Mouse (Mus musculus) megakaryocyte, adult 5-6 weeks (primary cell): ENCODE measurements at regions not wholly inside any gene's neighbourhood (a gene's known extent, or its start where the extent isn't known, plus 50 kb on each side); places are given as distances from the start of the nearest gene placed in this dataset.
A peak's percentile ranks its signal among the peaks of the same experiment; 100 is the strongest.

Source experiments
- ATAC-seq: 2 replicates; pipeline ENCODE4 v1.8.0; 2016; ENCODE audit warnings: mild to moderate bottlenecking, inconsistent platforms; ENCODE audit not compliant: poor library complexity, severe bottlenecking

- no peak for ATAC-seq
Observed at GRCm38 (mm10) chr17:70942478-70942877, 60.0 kb upstream of the Myom1 start.

- no peak for ATAC-seq
Observed at GRCm38 (mm10) chr17:70934258-70934657, 68.2 kb upstream of the Myom1 start.

- no peak for ATAC-seq
Observed at GRCm38 (mm10) chr17:70933122-70934050, 69.0 kb upstream of the Myom1 start.

DNA sequence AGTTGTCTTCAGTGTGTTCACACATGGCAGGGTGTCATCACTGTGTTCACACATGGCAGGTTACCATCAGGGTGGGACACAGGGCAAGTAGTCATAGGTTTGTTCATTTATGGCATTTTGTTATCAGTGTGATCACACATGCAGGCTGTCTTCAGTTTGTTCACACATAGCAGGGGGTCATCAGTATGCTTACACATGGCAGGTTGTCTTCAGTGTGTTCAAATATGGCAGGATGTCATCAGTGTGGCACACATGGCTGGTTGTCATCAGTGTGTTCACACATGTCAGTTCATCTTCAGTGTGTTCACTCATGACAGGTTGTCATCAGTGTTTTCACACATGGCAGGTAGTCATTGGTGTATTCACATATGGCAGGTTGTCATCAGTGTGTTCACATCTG, 69.9 kb upstream of the Myom1 start:
- no peak for ATAC-seq

DNA sequence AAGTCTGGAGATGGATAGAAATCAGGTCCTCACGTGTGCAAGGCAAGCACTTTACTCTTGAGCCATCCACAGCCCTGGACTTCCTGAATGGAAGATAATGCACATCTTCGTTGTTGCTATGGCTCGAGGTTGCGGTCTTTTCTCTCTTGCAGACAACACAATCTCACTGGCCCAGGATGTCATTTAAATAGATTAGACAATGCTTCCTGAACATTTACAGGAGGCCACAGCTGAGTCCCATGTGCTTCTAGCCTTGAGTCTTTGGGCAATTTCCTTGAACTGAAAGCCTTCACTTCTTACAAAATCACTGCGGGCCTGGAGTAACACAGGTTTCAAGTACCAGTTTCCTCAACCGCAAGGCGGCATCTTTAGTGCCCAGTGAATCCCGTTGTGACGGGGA, 71.8 kb upstream of the Myom1 start:
- ATAC-seq: peak; percentile 90

- ATAC-seq: no peak
Observed at GRCm38 (mm10) chr17:70929582-70929981, 72.9 kb upstream of the Myom1 start.

DNA sequence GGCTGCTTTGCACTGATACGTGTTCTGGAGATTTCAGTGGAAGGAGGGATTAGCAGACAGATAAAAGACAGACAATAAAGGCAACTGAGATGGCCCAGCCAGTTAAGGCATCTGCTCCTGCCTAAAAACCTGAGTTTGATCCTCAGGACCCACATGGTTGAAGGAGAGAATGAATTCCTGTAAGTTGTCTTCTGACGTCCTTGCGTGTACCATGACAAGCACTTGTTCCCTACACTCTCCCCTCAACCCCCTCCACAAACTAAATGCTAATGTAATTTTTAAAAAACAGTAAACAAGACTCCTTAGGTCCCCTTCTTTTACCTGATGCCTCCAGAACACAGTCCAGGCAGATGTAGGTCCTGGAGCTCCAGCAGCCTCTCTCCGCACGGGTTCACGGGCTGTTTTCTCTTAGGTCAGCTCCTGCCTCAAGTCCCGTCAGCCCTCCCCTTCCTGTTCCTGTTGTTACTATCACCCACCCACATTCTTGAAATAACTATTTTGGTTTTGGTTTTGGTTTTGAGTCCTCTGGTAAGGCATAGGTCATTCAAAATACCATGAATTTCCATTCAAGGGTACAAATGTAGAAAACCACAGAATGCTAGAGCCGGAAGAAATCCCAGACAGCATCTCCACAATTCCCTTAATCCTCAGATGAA, 71.3 kb upstream of the Tgif1 start:
- peak; percentile 99 for ATAC-seq

DNA sequence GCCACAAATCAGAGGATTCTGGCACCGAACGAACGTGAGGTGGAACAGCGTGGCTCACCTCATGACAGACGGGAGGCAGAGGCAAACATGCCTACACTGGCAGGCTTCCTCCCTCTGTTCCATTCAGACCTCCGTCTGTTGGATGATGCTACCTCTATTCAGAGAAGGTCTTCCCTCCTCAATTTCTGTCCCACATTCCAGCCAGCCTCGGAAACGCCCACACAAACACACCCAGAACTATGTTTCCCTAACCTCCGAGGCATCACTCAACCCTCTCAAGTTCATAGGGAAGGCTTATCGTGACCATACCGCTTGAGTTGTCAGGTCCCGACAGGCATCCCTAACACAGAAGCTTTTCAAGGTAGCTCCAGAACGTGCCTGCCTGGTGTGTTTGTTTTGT, 68.3 kb upstream of the Tgif1 start:
- no peak for ATAC-seq

GRCm38 (mm10) chr17:70920181-70920580, 66.8 kb upstream of the Tgif1 start:
- no peak for ATAC-seq

- ATAC-seq: no peak
Observed at GRCm38 (mm10) chr17:70917183-70917935, 64.0 kb upstream of the Tgif1 start.

DNA sequence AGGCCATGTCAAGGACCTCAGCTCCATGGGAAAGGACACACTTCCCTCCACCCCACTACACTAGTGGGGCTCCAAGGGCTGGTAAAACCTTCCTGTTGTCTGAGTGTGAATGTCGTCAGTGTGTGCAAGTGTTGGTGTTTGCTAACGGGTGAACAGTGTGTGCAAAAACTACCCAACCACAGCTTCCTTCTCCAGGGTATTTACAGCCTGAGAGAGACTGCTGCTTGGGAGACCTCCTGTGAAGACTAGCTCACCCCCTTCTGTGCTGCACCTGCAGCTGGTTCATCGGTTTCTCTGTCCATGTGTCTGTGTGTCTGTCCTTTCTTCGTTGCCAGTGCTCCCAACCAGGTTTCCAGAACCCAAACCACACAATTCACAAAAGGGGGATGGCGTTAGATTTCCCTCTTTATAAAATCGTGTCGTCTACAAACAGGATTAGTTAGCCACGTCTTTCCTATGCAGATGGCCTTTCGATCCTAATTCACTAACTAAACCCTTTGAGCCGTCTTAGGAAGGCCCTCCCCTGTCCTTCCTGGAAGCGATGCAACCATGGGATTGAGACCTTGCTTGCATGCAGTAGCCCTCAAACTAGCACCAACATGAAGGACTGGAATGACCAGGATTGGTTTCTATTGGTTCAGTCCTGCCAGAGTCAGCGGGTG, 62.9 kb upstream of the Tgif1 start:
- peak; percentile 57 for ATAC-seq

- ATAC-seq: no peak
Observed at GRCm38 (mm10) chr17:70915445-70915844, 62.1 kb upstream of the Tgif1 start.

DNA sequence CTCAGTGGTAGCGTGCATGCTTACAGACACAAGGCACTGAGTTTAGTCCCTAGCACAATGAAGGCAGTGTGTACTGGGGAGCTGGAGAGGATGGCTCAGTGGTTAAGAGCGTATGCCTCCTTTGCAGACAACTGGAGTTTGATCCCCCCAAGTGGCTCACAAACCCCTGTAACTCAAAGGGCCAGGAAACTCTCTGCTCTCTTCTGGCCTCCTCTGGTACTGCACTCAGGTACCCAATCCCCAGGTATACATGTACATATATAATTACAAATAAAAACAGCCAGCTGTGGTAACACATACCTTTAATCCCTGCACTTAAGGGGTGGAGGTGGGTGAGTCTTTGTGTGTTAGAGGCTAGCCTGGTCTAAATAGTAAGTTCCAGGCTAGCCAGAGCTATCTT, 56.9 kb upstream of the Tgif1 start:
- no peak for ATAC-seq

GRCm38 (mm10) chr17:70909573-70909972, 56.2 kb upstream of the Tgif1 start:
- no peak for ATAC-seq

DNA sequence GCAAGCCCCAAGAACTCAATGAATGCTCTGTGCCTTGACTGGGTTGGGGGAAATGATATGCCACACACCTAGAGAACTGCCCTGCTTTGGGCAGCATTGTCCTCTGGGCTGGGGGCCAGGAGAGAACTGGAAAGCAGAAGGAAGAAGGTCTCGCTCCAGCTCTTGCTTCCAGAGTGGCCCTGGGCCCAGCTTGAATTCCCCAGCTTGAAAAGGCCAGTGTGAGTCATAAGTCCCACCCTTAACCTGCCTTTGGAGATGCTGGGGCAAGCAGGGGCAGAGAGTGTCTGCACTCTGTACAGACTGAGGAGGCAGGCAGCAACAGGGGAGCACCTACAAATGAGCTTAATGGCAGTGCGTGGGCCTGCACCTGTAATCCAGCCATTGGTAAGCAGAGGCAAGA, 55.0 kb upstream of the Tgif1 start:
- no peak for ATAC-seq
